Mouse (Mus musculus) heart, adult 11 months (tissue): ENCODE measurements at regions not wholly inside any gene's neighbourhood (a gene's known extent, or its start where the extent isn't known, plus 50 kb on each side); places are given as distances from the start of the nearest gene placed in this dataset.
"Not testable (repeated sequence)": the region's sequence is repeated elsewhere in the genome, so short reads cannot be mapped to it uniquely, and the experiment has no call there.

Experiments
- DNase-seq: peaks from one replicate; pipeline ENCODE4 v3.0.0; 2022

DNA sequence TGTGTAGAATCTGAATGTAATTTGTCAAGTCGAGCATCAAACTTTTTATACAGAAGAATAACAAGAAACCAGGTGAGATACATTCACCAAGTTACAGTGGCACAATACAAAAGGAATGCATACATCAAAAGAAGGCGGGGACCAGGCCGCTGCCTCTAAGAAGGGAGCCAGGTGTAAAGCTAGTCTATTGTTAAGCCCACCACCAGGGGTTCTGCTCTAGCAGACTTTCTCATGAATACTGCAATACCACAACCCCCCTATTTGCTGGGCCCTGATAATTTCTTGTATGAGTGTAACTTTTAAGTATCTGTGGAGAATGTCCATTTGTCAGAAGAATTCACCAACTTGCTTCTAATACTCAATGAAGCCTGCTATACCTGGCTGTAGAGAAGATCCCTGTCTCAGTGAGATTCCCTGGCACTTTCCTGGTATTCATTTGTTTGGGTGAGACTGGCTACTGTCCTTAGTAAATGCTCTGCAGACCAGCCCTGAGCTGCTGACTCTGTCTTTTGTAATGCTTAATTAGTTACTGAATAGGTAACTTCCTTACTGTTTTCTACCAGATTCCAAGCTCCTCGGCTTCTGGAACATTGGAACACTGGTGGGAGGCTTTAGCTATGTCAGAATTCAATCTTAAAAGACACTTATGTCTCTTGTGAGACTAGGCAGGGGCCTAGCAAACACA is 335.7 kb downstream of the Tbl1xr1 start:
- not testable (repeated sequence) for DNase-seq

DNA sequence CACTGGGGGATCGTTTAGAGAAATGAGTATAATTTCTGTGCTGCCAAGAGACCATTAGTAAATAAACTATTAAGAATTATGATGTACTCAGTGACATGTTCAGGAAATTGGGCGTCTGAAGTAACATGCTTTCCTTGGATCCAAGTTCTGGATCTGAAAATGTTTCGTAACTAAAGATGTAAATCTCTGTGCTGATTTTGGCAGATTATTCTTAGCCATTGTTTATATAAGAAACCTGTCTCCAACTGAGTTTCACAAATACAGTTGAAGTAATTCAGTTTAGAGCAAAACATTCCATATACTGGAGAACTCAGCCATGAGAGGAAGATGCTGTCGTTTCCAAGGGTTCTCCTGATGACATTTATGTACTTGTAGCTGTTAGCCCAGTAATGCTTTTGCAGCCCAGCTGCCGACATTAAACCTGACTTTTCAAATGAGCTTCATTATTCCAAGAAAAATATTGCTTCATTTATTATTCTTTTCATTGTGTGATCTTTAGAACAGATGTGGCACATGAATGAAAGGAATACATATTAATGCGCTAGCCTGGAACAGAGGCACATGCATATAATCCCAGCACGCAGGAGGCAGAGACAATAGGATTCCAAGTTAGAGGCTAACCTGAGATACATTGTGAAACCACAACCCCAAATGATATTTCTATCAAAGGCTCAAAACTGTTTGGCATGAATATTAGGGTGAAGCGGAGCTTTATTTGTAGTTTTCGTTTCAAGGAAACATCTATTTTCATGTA is 361.8 kb downstream of the Tbl1xr1 start:
- DNase-seq: peak; percentile 18

DNA sequence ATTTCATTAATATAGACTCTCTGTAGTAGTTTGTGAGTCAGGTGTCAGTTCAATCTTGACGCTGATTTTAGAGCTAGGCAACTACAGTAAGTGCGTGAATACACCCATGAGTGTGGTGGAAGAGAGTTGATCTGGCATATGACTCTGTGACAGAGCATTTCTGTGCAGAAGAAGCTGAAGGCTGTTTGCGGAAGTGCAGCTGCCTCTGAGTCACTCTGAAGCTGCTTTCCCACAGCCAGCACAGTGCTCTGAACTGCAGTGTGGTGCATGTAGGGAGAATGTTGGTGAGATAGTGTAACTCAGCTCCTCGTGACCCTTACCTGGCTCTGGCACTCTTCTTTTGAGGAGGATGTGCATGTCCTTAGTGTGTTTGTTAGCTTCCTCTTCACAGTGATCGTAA is 394.1 kb downstream of the Tbl1xr1 start:
- no peak for DNase-seq

DNA sequence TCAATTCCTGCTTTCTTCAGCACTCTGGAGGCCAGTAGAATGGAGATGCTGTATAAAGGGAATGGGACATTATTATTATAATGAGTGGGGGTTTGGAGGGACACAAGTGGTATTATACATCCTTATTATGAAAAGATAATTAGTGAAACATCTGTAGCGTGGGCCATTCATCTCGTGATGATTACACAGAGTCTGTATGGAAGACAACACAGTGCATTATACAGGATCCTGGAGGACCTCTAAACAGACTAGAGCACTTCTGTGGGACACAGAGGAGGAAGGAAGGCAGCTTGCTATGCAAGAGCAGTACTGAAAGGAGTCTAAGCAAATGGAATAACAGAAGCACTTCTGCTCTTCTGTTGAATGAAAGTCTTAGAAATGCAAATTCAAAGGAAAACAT is 416.1 kb downstream of the Tbl1xr1 start:
- no peak for DNase-seq
